ENCODE assay signal across 10 mouse cellular contexts in genomic region chr1:78189016-78189415, GRCm38 (mm10). TPM values are rescaled to one million over a fixed set of nuclear protein-coding genes. Genes with fewer than 3 reads are reported as not detected.
A peak's percentile ranks its signal among the peaks of the same experiment; 100 is the strongest.
DNase-seq lines count a peak whose midpoint lies in the region; ATAC-seq and TF ChIP-seq lines count a peak whose summit lies in the region.
"Had no signal": no experiment of that assay in that cellular context is flagged by ENCODE, and none has a peak within 500 bp of the region (broad histone marks: within the 10 kb centered on the region; RNA-seq: fewer than 3 reads in every experiment).

No protein-coding gene starts in this region.

- H3K9ac ChIP-seq in heart, embryonic 15.5 days = no peak overlapping the region
- H3K9ac ChIP-seq in hindbrain, embryonic 11.5 days (ENCODE audit: low read depth, low read length) = peak overlapping the region; percentile 70; the same call in 1 of the 2 replicates
- no peak overlapping the region for H3K9ac ChIP-seq in midbrain, postnatal 0 days (replicated peaks; ENCODE audit: low read length, poor library complexity, severe bottlenecking)

- peak overlapping the region; percentile 38 for H3K4me3 ChIP-seq in heart, embryonic 15.5 days
- H3K4me3 ChIP-seq in bone marrow macrophage, adult 2 months (ENCODE audit: insufficient read depth, low read length) = peak overlapping the region; percentile 13; the same call in 1 of the 2 replicates
- peak overlapping the region; percentile 61 for H3K4me3 ChIP-seq in hindbrain, embryonic 11.5 days (ENCODE audit: low read depth, low read length)
- H3K4me3 ChIP-seq in midbrain, postnatal 0 days (ENCODE audit: low read depth, low read length) = peak overlapping the region; percentile 36

- H3K27me3 ChIP-seq in heart, embryonic 15.5 days = peaks cover 96% of the 10 kb centered on the region
- H3K27me3 ChIP-seq in hindbrain, embryonic 11.5 days (ENCODE audit: control insufficient read depth, insufficient read depth, low read length) = peaks cover 35% of the 10 kb centered on the region
- peaks cover 29% of the 10 kb centered on the region for H3K27me3 ChIP-seq in midbrain, postnatal 0 days (ENCODE audit: insufficient read depth, low read length)

- peaks cover 8% of the 10 kb centered on the region for H3K4me1 ChIP-seq in heart, embryonic 15.5 days (replicated peaks)
- peaks cover 3% of the 10 kb centered on the region; the same call in 1 of the 2 replicates for H3K4me1 ChIP-seq in bone marrow macrophage, adult 2 months (ENCODE audit: control insufficient read depth, insufficient read depth, low read length)
- 0 out of 2 replicates have a peak, but pooled peaks cover 3% of the 10 kb centered on the region for H3K4me1 ChIP-seq in hindbrain, embryonic 11.5 days (replicated peaks; ENCODE audit: control insufficient read depth, insufficient read depth, low read length)
- H3K4me1 ChIP-seq in midbrain, postnatal 0 days (ENCODE audit: insufficient read depth, low read length) = peaks cover 4% of the 10 kb centered on the region; the same call in 1 of the 2 replicates

- TF ChIP-seq POLR2A in bone marrow macrophage, adult 2 months (IDR thresholded peaks at IDR 0.05; ENCODE audit: borderline replicate concordance, low read depth, low read length) = no peak

- H3K27ac ChIP-seq in heart, embryonic 15.5 days = no peak overlapping the region
- H3K27ac ChIP-seq in bone marrow macrophage, adult 2 months (ENCODE audit: insufficient read depth, low read depth, low read length) = no peak overlapping the region
- peak overlapping the region; percentile 93 for H3K27ac ChIP-seq in hindbrain, embryonic 11.5 days (ENCODE audit: low read depth, low read length)
- H3K27ac ChIP-seq in midbrain, postnatal 0 days (ENCODE audit: low read depth, low read length) = peak overlapping the region; percentile 57

- peak overlapping the region; percentile 62 for H3K4me2 ChIP-seq in heart, embryonic 15.5 days
- peak overlapping the region; percentile 62 for H3K4me2 ChIP-seq in hindbrain, embryonic 11.5 days (replicated peaks; ENCODE audit: low read depth, low read length)
- H3K4me2 ChIP-seq in midbrain, postnatal 0 days (ENCODE audit: low read depth, low read length, poor library complexity, severe bottlenecking) = peak overlapping the region; percentile 59

- WGBS in heart, embryonic 15.5 days = 3% methylated on average over 16 of the region's 16 CpGs
- WGBS in hindbrain, embryonic 11.5 days = 0% methylated on average over 16 of the region's 16 CpGs
- 2% methylated on average over 16 of the region's 16 CpGs for WGBS in midbrain, postnatal 0 days

- no peak for DNase-seq in heart, postnatal 36 days
- peak; percentile 75 for DNase-seq in hindbrain, embryonic 11.5 days (ENCODE audit: low spot score)
- no peak for DNase-seq in midbrain, postnatal 0 days (ENCODE audit: low spot score)
- DNase-seq in ovary, postnatal 36 days (ENCODE audit: low spot score) = no peak
- no peak for DNase-seq in frontal cortex, postnatal 25 days (ENCODE audit: low spot score in 2 of 2)
- no peak for DNase-seq in gastrocnemius, adult 8-10 months (ENCODE audit: low spot score in 2 of 2)
- DNase-seq: lung, adult 2 months had no signal

- H3K9me3 ChIP-seq in heart, embryonic 15.5 days (replicated peaks) = no peaks in the 10 kb centered on the region
- H3K9me3 ChIP-seq in hindbrain, embryonic 11.5 days (ENCODE audit: control insufficient read depth, low read length) = no peaks in the 10 kb centered on the region
- H3K9me3 ChIP-seq in midbrain, postnatal 0 days (ENCODE audit: low read length) = no peaks in the 10 kb centered on the region

- intact Hi-C loops in heart, postnatal 36 days (cut with DNase I) = no loop called here

- no peak for ATAC-seq in heart, embryonic 15.5 days (replicated peaks; ENCODE audit: insufficient number of reproducible peaks, insufficient read depth, low FRiP score, low read depth)
- peak; percentile 9; the same call in 1 of the 2 replicates for ATAC-seq in hindbrain, embryonic 11.5 days (ENCODE audit: low FRiP score)
- ATAC-seq in midbrain, postnatal 0 days (ENCODE audit: low FRiP score) = no peak

- no peak for TF ChIP-seq CTCF in bone marrow macrophage, adult 2 months (IDR thresholded peaks at IDR 0.05; ENCODE audit: low read depth, low read length)
- TF ChIP-seq CTCF in midbrain, postnatal 0 days (IDR thresholded peaks at IDR 0.05) = no peak

- H3K36me3 ChIP-seq in heart, embryonic 15.5 days = no peaks in the 10 kb centered on the region
- H3K36me3 ChIP-seq in hindbrain, embryonic 11.5 days (ENCODE audit: control insufficient read depth, insufficient read depth, low read length) = no peaks in the 10 kb centered on the region
- no peaks in the 10 kb centered on the region for H3K36me3 ChIP-seq in midbrain, postnatal 0 days (ENCODE audit: insufficient read depth, low read length)

RNA-seq across cellular contexts. Expression of gene Pax3, which starts 7.9 kb away (rescaled TPM):
- 0.08 and 0.15 TPM in 2 replicates for polyA plus RNA-seq in heart, embryonic 15.5 days (2015; fragmentation: Nextera tagmentation; extraction: Ambion mirVana)
- not detected for total RNA-seq in heart, postnatal 36 days (2021)
- not detected in 2 replicates for polyA plus RNA-seq in bone marrow macrophage, adult 2 months (2012; ENCODE audit: insufficient read depth, insufficient read length, missing spikeins)
- 48.3 and 49.2 TPM in 2 replicates for polyA plus RNA-seq in hindbrain, embryonic 11.5 days (2014; fragmentation: Nextera tagmentation; extraction: Ambion mirVana)
- total RNA-seq in midbrain, postnatal 0 days (2014; rRNA removed) = 5.3 and 5.8 TPM in 2 replicates
- 4.4 and 4.5 TPM in 2 replicates for polyA plus RNA-seq in midbrain, postnatal 0 days (2015; fragmentation: Nextera tagmentation; extraction: Ambion mirVana)
- total RNA-seq in gastrocnemius, adult 8-10 months (2022) = not detected
- total RNA-seq: hematopoietic stem cell, adult 5-6 weeks had no signal
- polyA plus RNA-seq: lung, adult 2 months had no signal

Comparison
In these comparisons a context has a peak if more than half of its experiments do, and no peak if none do; other contexts are left out.
1. H3K27ac ChIP-seq: peak in hindbrain, embryonic 11.5 days (single experiment) and midbrain, postnatal 0 days (single experiment); none in heart, embryonic 15.5 days (single experiment) and bone marrow macrophage, adult 2 months (single experiment).
2. Peak in every context shown above with its lines, with median percentiles within 50 percentile points of each other: H3K4me2 ChIP-seq and H3K4me3 ChIP-seq.